Mouse (Mus musculus): Measurements from ENCODE around the gene Pafah1b3. TPM values are rescaled to one million over a fixed set of nuclear protein-coding genes. Genes with fewer than 3 reads are reported as not detected.

The Pafah1b3 gene
- polyA plus RNA-seq (2014; fragmentation: Illumina TruSeq; extraction: RNeasy Lipid Tissue Mini Kit (QIAGEN cat#74804); ENCODE audit: low read depth, low replicate concordance) = 0.69 TPM

GRCm38 (mm10) chr7:25297454-25298325 is at the start of gene Pafah1b3:
Gene Pafah1b3 (minus strand): TSS chr7:25297986.

GRCm38 (mm10) chr7:25316532-25317445 is 19.0 kb upstream of the Pafah1b3 start, which contains the start of gene Megf8:
Gene Megf8 (plus strand): TSS chr7:25317164.

GRCm38 (mm10) chr7:25305956-25306613 is 8.3 kb upstream of the Pafah1b3 start, which contains the start of gene Tmem145:
Gene Tmem145 (plus strand): TSS chr7:25306106.

GRCm38 (mm10) chr7:25301063-25301462 is 3.3 kb upstream of the Pafah1b3 start, which contains the start of gene Prr19:
Gene Prr19 (plus strand): TSS chr7:25301411.

GRCm38 (mm10) chr7:25267301-25267750 is 30.5 kb downstream of the Pafah1b3 start, which contains the start of gene Cic:
Gene Cic (plus strand): TSS chr7:25267704.

GRCm38 (mm10) chr7:25250141-25250972 is 47.4 kb downstream of the Pafah1b3 start, which contains the start of gene Erf:
Gene Erf (minus strand): TSS chr7:25250761.

Other genes with a start within 250 kb of the Pafah1b3 start
- gene Grik5, start 225.6 kb downstream of the Pafah1b3 start, polyA plus RNA-seq (2014; fragmentation: Illumina TruSeq; extraction: RNeasy Lipid Tissue Mini Kit (QIAGEN cat#74804); ENCODE audit: low read depth, low replicate concordance) = 0.32 TPM
- 0.42 TPM for gene Zfp574, start 225.4 kb downstream of the Pafah1b3 start, polyA plus RNA-seq (2014; fragmentation: Illumina TruSeq; extraction: RNeasy Lipid Tissue Mini Kit (QIAGEN cat#74804); ENCODE audit: low read depth, low replicate concordance)
- gene Pou2f2, start 118.3 kb downstream of the Pafah1b3 start, polyA plus RNA-seq (2014; fragmentation: Illumina TruSeq; extraction: RNeasy Lipid Tissue Mini Kit (QIAGEN cat#74804); ENCODE audit: low read depth, low replicate concordance) = 0.32 TPM
- 0.45 TPM for gene Dedd2, start 77.4 kb downstream of the Pafah1b3 start, polyA plus RNA-seq (2014; fragmentation: Illumina TruSeq; extraction: RNeasy Lipid Tissue Mini Kit (QIAGEN cat#74804); ENCODE audit: low read depth, low replicate concordance)
- 0.58 TPM for gene Zfp526, start 76.6 kb downstream of the Pafah1b3 start, polyA plus RNA-seq (2014; fragmentation: Illumina TruSeq; extraction: RNeasy Lipid Tissue Mini Kit (QIAGEN cat#74804); ENCODE audit: low read depth, low replicate concordance)
- 6.8 TPM for gene Gsk3a, start 60.1 kb downstream of the Pafah1b3 start, polyA plus RNA-seq (2014; fragmentation: Illumina TruSeq; extraction: RNeasy Lipid Tissue Mini Kit (QIAGEN cat#74804); ENCODE audit: low read depth, low replicate concordance)
- 1.3 TPM for gene Erf, start 47.2 kb downstream of the Pafah1b3 start, polyA plus RNA-seq (2014; fragmentation: Illumina TruSeq; extraction: RNeasy Lipid Tissue Mini Kit (QIAGEN cat#74804); ENCODE audit: low read depth, low replicate concordance)
- 5.7 TPM for gene Cic, start 30.3 kb downstream of the Pafah1b3 start, polyA plus RNA-seq (2014; fragmentation: Illumina TruSeq; extraction: RNeasy Lipid Tissue Mini Kit (QIAGEN cat#74804); ENCODE audit: low read depth, low replicate concordance)
- not detected for gene Prr19, start 3.4 kb upstream of the Pafah1b3 start, polyA plus RNA-seq (2014; fragmentation: Illumina TruSeq; extraction: RNeasy Lipid Tissue Mini Kit (QIAGEN cat#74804); ENCODE audit: low read depth, low replicate concordance)
- gene Tmem145, start 8.1 kb upstream of the Pafah1b3 start, polyA plus RNA-seq (2014; fragmentation: Illumina TruSeq; extraction: RNeasy Lipid Tissue Mini Kit (QIAGEN cat#74804); ENCODE audit: low read depth, low replicate concordance) = not detected
- 0.29 TPM for gene Megf8, start 19.2 kb upstream of the Pafah1b3 start, polyA plus RNA-seq (2014; fragmentation: Illumina TruSeq; extraction: RNeasy Lipid Tissue Mini Kit (QIAGEN cat#74804); ENCODE audit: low read depth, low replicate concordance)
- gene Cnfn, start 71.7 kb upstream of the Pafah1b3 start, polyA plus RNA-seq (2014; fragmentation: Illumina TruSeq; extraction: RNeasy Lipid Tissue Mini Kit (QIAGEN cat#74804); ENCODE audit: low read depth, low replicate concordance) = not detected
- gene Lipe, start 100.7 kb upstream of the Pafah1b3 start, polyA plus RNA-seq (2014; fragmentation: Illumina TruSeq; extraction: RNeasy Lipid Tissue Mini Kit (QIAGEN cat#74804); ENCODE audit: low read depth, low replicate concordance) = 0.69 TPM
- not detected for gene Cxcl17, start 114.9 kb upstream of the Pafah1b3 start, polyA plus RNA-seq (2014; fragmentation: Illumina TruSeq; extraction: RNeasy Lipid Tissue Mini Kit (QIAGEN cat#74804); ENCODE audit: low read depth, low replicate concordance)
- gene Ceacam1, start 179.6 kb upstream of the Pafah1b3 start, polyA plus RNA-seq (2014; fragmentation: Illumina TruSeq; extraction: RNeasy Lipid Tissue Mini Kit (QIAGEN cat#74804); ENCODE audit: low read depth, low replicate concordance) = 193 TPM
- not detected for gene Ceacam2, start 241.9 kb upstream of the Pafah1b3 start, polyA plus RNA-seq (2014; fragmentation: Illumina TruSeq; extraction: RNeasy Lipid Tissue Mini Kit (QIAGEN cat#74804); ENCODE audit: low read depth, low replicate concordance)

All from liver, adult 10 weeks (tissue).